Mouse (Mus musculus) forebrain, embryonic 11.5 days (tissue): Measurements from ENCODE around the gene Wdfy1. TPM values are rescaled to one million over a fixed set of nuclear protein-coding genes. Genes with fewer than 3 reads are reported as not detected.

Experiments
- ATAC-seq: fragments of 200-750 bp; cut with Nextera tagmentation; replicated peaks from 2 replicates; pipeline ENCODE4 v1.8.0; 2017; ENCODE audit warnings: moderate TSS enrichment; ENCODE audit not compliant: low FRiP score
- DNase-seq: peaks from one replicate; pipeline ENCODE4 v3.0.0-alpha.2; 2017; ENCODE audit warnings: low spot score
- H3K27ac ChIP-seq: fragments of 300-500 bp; sonication (generic); 2 replicates; pipeline ENCODE4 v1.5.1; 2014; ENCODE audit warnings: low read depth, low read length
- H3K27me3 ChIP-seq: fragments of 300-500 bp; sonication (generic); 2 replicates; pipeline ENCODE4 v1.6.1; 2014; ENCODE audit warnings: mild to moderate bottlenecking, low read length, mixed read lengths; ENCODE audit not compliant: control insufficient read depth, insufficient read depth
- H3K36me3 ChIP-seq: fragments of 300-500 bp; sonication (generic); 2 replicates; pipeline ENCODE4 v1.6.1; 2014; ENCODE audit warnings: mild to moderate bottlenecking, low read length, moderate library complexity, mixed read lengths; ENCODE audit not compliant: control insufficient read depth, insufficient read depth
- H3K4me1 ChIP-seq: fragments of 300-500 bp; sonication (generic); replicated peaks from 2 replicates; pipeline ENCODE4 v1.6.1; 2014; ENCODE audit warnings: low read length, mixed read lengths; ENCODE audit not compliant: control insufficient read depth, insufficient read depth
- H3K4me2 ChIP-seq: fragments of 300-500 bp; sonication (generic); 2 replicates; pipeline ENCODE4 v1.6.1; 2014; ENCODE audit warnings: low read depth, mild to moderate bottlenecking, low read length, moderate library complexity, mixed read lengths; ENCODE audit not compliant: severe bottlenecking
- H3K4me3 ChIP-seq: fragments of 300-500 bp; sonication (generic); 2 replicates; pipeline ENCODE4 v1.5.1; 2014; ENCODE audit warnings: low read depth, low read length
- H3K9ac ChIP-seq: fragments of 300-500 bp; sonication (generic); 2 replicates; pipeline ENCODE4 v1.6.1; 2014; ENCODE audit warnings: low read length
- H3K9me3 ChIP-seq: fragments of 300-500 bp; sonication (generic); 2 replicates; pipeline ENCODE4 v1.6.1; 2016; ENCODE audit warnings: low read length, mixed read lengths; ENCODE audit not compliant: control insufficient read depth
- WGBS: fragments of 180-500 bp; shearing (Covaris S2); extraction: QIAGEN DNeasy Blood & Tissue Kit; methylation state at CpG from one replicate; pipeline ENCODE4 v1.1.7; 2014; 5-methylcytosine and 5-hydroxymethylcytosine counted together
- polyA plus RNA-seq: library from polyadenylated mRNA; unstranded; fragments of >200 nt; fragmentation: Nextera tagmentation; extraction: Ambion mirVana; gene quantifications from 2 replicates; pipeline ENCODE4 v1.2.1, GENCODE M21; 2014

Wdfy1 gene
- polyA plus RNA-seq, 1 experiment from 2014 or later: 38.2 TPM

DNA sequence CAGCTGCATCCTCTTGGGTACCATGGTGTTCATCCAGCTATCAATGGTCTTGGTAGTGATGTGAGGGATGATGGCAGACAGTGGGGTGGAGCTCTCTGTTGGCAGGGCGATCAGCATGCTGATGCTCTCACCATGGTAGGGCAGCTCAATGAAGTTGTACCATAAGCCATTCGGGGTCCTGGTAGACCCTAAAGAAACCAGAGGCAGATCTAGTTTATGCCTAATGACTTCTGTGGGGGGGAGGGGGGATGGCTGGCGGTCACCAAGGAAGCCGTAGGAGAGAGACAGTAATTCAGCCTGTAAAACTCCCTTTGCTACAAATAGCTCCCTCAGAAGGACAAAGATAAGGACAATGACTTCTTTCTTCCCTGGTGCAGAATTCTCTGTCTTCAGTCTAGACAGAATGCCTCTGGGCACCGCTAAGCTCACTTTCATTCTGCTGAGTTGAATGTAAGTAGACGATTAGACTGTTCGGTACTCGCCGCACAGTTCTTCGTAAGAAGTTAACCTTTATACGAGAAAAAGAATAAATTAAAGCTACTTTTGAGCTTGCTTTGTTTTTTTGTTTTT, 27.0 kb upstream of the Wdfy1 start:
- Histone ChIP-seq H3K4me3 (no peak overlapping the region), H3K4me1 (no peaks in the 10 kb centered on the region), H3K4me2 (no peak overlapping the region), H3K27me3 (no peaks in the 10 kb centered on the region), H3K36me3 (no peaks in the 10 kb centered on the region), H3K27ac (no peak overlapping the region), H3K9ac (no peak overlapping the region), H3K9me3 (no peaks in the 10 kb centered on the region)
- WGBS: 71% methylated on average over 11 of the region's 11 CpGs
- ATAC-seq (no peak), DNase-seq (no peak)

GRCm38 (mm10) chr1:79797084-79797483, 21.1 kb upstream of the Wdfy1 start:
- no peak overlapping the region for H3K27ac ChIP-seq
- H3K36me3 ChIP-seq: no peaks in the 10 kb centered on the region
- H3K4me3 ChIP-seq: no peak overlapping the region
- WGBS: 80% methylated on average over 3 of the region's 3 CpGs
- H3K4me2 ChIP-seq: no peak overlapping the region
- no peak overlapping the region for H3K9ac ChIP-seq
- ATAC-seq (no peak), DNase-seq (no peak)
- H3K4me1 ChIP-seq: no peaks in the 10 kb centered on the region
- no peaks in the 10 kb centered on the region for H3K9me3 ChIP-seq
- H3K27me3 ChIP-seq: no peaks in the 10 kb centered on the region

- WGBS: 69% methylated on average over 7 of the region's 7 CpGs
- peaks cover 8% of the 10 kb centered on the region for H3K36me3 ChIP-seq
- H3K4me3 ChIP-seq: no peak overlapping the region
- no peak for DNase-seq
- no peak overlapping the region for H3K4me2 ChIP-seq
- H3K27ac ChIP-seq: no peak overlapping the region
- peak; percentile 49; the same call in 1 of the 2 replicates for ATAC-seq
- H3K4me1 ChIP-seq: no peaks in the 10 kb centered on the region
- no peaks in the 10 kb centered on the region for H3K9me3 ChIP-seq
- no peaks in the 10 kb centered on the region for H3K27me3 ChIP-seq
- H3K9ac ChIP-seq: no peak overlapping the region
These were observed 10.5 kb upstream of the Wdfy1 start for GRCm38 (mm10) chr1:79786267-79786927.

DNA sequence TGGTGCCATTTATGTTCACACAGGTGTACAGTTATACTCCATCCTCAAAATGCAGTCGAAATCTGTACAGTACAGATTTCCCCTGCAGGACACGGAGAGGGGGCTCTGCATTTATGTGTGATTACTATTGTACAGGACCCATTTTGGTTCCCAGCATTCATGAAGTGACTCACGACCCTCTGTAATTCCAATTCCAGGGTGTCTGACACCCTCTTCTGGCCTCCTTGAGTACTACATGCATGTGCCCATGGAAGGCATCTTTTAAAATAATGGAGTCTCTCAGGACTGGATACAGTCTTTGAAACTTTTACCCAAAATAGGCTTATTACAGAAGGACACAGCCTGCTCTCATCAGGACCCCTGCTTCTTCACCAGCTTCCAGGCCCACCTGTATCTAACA, 6.5 kb upstream of the Wdfy1 start:
- no peak for ATAC-seq
- Histone ChIP-seq H3K9ac (no peak overlapping the region), H3K27me3 (no peaks in the 10 kb centered on the region), H3K4me2 (no peak overlapping the region), H3K9me3 (no peaks in the 10 kb centered on the region), H3K4me3 (no peak overlapping the region), H3K27ac (no peak overlapping the region), H3K4me1 (no peaks in the 10 kb centered on the region), H3K36me3 (peaks cover 13% of the 10 kb centered on the region)
- WGBS: 81% methylated on average over 3 of the region's 3 CpGs
- no peak for DNase-seq

- Histone ChIP-seq H3K4me1 (0 out of 2 replicates have a peak, but pooled peaks cover 1% of the 10 kb centered on the region), H3K9ac (no peak overlapping the region), H3K27me3 (no peaks in the 10 kb centered on the region), H3K4me2 (no peak overlapping the region), H3K27ac (no peak overlapping the region), H3K4me3 (no peak overlapping the region), H3K36me3 (peaks cover 13% of the 10 kb centered on the region), H3K9me3 (no peaks in the 10 kb centered on the region)
- DNase-seq (no peak), ATAC-seq (no peak)
- WGBS: 90% methylated on average over 11 of the region's 11 CpGs
These were observed 2.1 kb upstream of the Wdfy1 start for GRCm38 (mm10) chr1:79778011-79778410.

GRCm38 (mm10) chr1:79774164-79774780, 1.7 kb downstream of the Wdfy1 start:
- Histone ChIP-seq H3K9ac (no peak overlapping the region), H3K9me3 (no peaks in the 10 kb centered on the region), H3K27me3 (no peaks in the 10 kb centered on the region; the same call in 1 of the 2 replicates), H3K4me3 (no peak overlapping the region), H3K27ac (no peak overlapping the region), H3K4me1 (0 out of 2 replicates have a peak, but pooled peaks cover 1% of the 10 kb centered on the region), H3K4me2 (no peak overlapping the region), H3K36me3 (no peaks in the 10 kb centered on the region; the same call in 1 of the 2 replicates)
- WGBS: 87% methylated on average over 4 of the region's 4 CpGs
- no peak for DNase-seq
- no peak for ATAC-seq

DNA sequence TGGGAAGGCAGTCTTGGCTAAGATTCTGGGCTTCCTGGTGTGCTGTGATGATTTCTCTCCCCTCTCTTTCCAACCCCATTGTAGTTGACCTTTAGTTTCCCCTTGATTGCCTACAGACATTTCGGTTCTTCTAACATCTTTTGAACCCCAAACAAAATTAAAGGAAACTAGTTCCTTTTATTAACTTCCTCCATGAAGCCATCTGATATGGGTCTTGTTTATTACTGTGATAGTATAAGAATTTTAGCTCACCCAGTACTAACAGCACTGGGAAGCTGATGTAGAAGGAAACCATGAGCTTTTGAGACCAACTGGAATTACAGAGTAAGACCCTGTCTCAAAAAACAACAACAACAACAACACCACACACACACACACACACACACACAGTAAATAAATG, 7.7 kb downstream of the Wdfy1 start:
- Histone ChIP-seq H3K4me2 (no peak overlapping the region), H3K27me3 (no peaks in the 10 kb centered on the region; the same call in 1 of the 2 replicates), H3K36me3 (no peaks in the 10 kb centered on the region), H3K9ac (no peak overlapping the region), H3K27ac (no peak overlapping the region), H3K9me3 (no peaks in the 10 kb centered on the region), H3K4me3 (no peak overlapping the region), H3K4me1 (no peaks in the 10 kb centered on the region)
- ATAC-seq (no peak), DNase-seq (no peak)
- 83% methylated on average over 1 of the region's 1 CpGs for WGBS

- DNase-seq (no peak), ATAC-seq (no peak)
- H3K27me3 ChIP-seq: no peaks in the 10 kb centered on the region
- no peaks in the 10 kb centered on the region for H3K9me3 ChIP-seq
- WGBS: 86% methylated on average over 1 of the region's 1 CpGs
- no peak overlapping the region for H3K4me2 ChIP-seq
- 0 out of 2 replicates have a peak, but pooled peaks cover 5% of the 10 kb centered on the region for H3K4me1 ChIP-seq
- H3K9ac ChIP-seq: no peak overlapping the region
- H3K4me3 ChIP-seq: no peak overlapping the region
- no peaks in the 10 kb centered on the region for H3K36me3 ChIP-seq
- H3K27ac ChIP-seq: no peak overlapping the region
These were observed 11.5 kb downstream of the Wdfy1 start for GRCm38 (mm10) chr1:79764483-79764882.
